Mouse (Mus musculus): ENCODE data around the gene Gtf2h3. TPM values are rescaled to one million over a fixed set of nuclear protein-coding genes. Genes with fewer than 3 reads are reported as not detected.
"Not testable (repeated sequence)": the region's sequence is repeated elsewhere in the genome, so short reads cannot be mapped to it uniquely, and the experiment has no call there.

The Gtf2h3 gene
- polyA plus RNA-seq, 1 experiment from 2014 or later = 45.3 TPM

GRCm38 (mm10) chr5:124575467-124575866 is 3.5 kb upstream of the Gtf2h3 start:
- Histone ChIP-seq H3K4me2 (no peak overlapping the region), H3K27ac (ENCODE audit: poor library complexity, severe bottlenecking) (no peak overlapping the region), H3K4me3 (no peak overlapping the region), H3K9ac (no peak overlapping the region), H3K36me3 (peaks cover 71% of the 10 kb centered on the region), H3K4me1 (replicated peaks) (peaks cover 19% of the 10 kb centered on the region), H3K9me3 (replicated peaks) (no peaks in the 10 kb centered on the region), H3K27me3 (replicated peaks) (no peaks in the 10 kb centered on the region)
- ATAC-seq (ENCODE audit: insufficient number of reproducible peaks, low FRiP score) = no peak
- 87% methylated on average over 7 of the region's 7 CpGs for WGBS

GRCm38 (mm10) chr5:124582515-124582914 is 3.6 kb downstream of the Gtf2h3 start:
- no peaks in the 10 kb centered on the region for H3K27me3 ChIP-seq (replicated peaks)
- no peak for ATAC-seq (ENCODE audit: insufficient number of reproducible peaks, low FRiP score)
- H3K27ac ChIP-seq (ENCODE audit: poor library complexity, severe bottlenecking) = no peak overlapping the region
- H3K4me2 ChIP-seq = no peak overlapping the region
- peaks cover 22% of the 10 kb centered on the region for H3K4me1 ChIP-seq (replicated peaks)
- 92% methylated on average over 5 of the region's 5 CpGs for WGBS
- no peak overlapping the region for H3K9ac ChIP-seq
- H3K36me3 ChIP-seq = peaks cover 50% of the 10 kb centered on the region
- H3K4me3 ChIP-seq = no peak overlapping the region
- no peaks in the 10 kb centered on the region for H3K9me3 ChIP-seq (replicated peaks)

GRCm38 (mm10) chr5:124592768-124593167 is 13.8 kb downstream of the Gtf2h3 start:
- peaks cover 84% of the 10 kb centered on the region for H3K36me3 ChIP-seq
- no peak overlapping the region for H3K9ac ChIP-seq
- H3K4me3 ChIP-seq = no peak overlapping the region
- WGBS = 90% methylated on average over 3 of the region's 3 CpGs
- no peak overlapping the region for H3K27ac ChIP-seq (ENCODE audit: poor library complexity, severe bottlenecking)
- H3K4me2 ChIP-seq = no peak overlapping the region
- no peak for ATAC-seq (ENCODE audit: insufficient number of reproducible peaks, low FRiP score)
- no peaks in the 10 kb centered on the region for H3K27me3 ChIP-seq (replicated peaks)
- no peaks in the 10 kb centered on the region for H3K4me1 ChIP-seq (replicated peaks)
- H3K9me3 ChIP-seq (replicated peaks) = no peaks in the 10 kb centered on the region

GRCm38 (mm10) chr5:124598224-124599174 is 19.6 kb downstream of the Gtf2h3 start:
- no peaks in the 10 kb centered on the region for H3K9me3 ChIP-seq (replicated peaks)
- peak; percentile 99 for ATAC-seq (ENCODE audit: insufficient number of reproducible peaks, low FRiP score)
- H3K27me3 ChIP-seq (replicated peaks) = no peaks in the 10 kb centered on the region
- H3K9ac ChIP-seq = peak overlapping the region; percentile 76
- H3K36me3 ChIP-seq = peaks cover 37% of the 10 kb centered on the region
- 6% methylated on average over 30 of the region's 30 CpGs for WGBS
- no peak overlapping the region for H3K27ac ChIP-seq (ENCODE audit: poor library complexity, severe bottlenecking)
- peak overlapping the region; percentile 87 for H3K4me2 ChIP-seq
- peak overlapping the region; percentile 86 for H3K4me3 ChIP-seq
- H3K4me1 ChIP-seq (replicated peaks) = peaks cover 5% of the 10 kb centered on the region

GRCm38 (mm10) chr5:124599726-124600125 is 20.8 kb downstream of the Gtf2h3 start:
- H3K4me3 ChIP-seq; H3K27me3 ChIP-seq (replicated peaks); H3K9ac ChIP-seq; H3K9me3 ChIP-seq (replicated peaks); ATAC-seq (ENCODE audit: insufficient number of reproducible peaks, low FRiP score); H3K4me1 ChIP-seq (replicated peaks); H3K4me2 ChIP-seq; H3K27ac ChIP-seq (ENCODE audit: poor library complexity, severe bottlenecking): not testable (repeated sequence)
- 45% methylated on average over 8 of the region's 8 CpGs for WGBS
- peaks cover 24% of the 10 kb centered on the region for H3K36me3 ChIP-seq

GRCm38 (mm10) chr5:124602349-124602748 is 23.4 kb downstream of the Gtf2h3 start:
- peaks cover 5% of the 10 kb centered on the region for H3K4me1 ChIP-seq (replicated peaks)
- H3K4me2 ChIP-seq = no peak overlapping the region
- peaks cover under 1% of the 10 kb centered on the region; the same call in 1 of the 2 replicates for H3K36me3 ChIP-seq
- H3K9ac ChIP-seq = no peak overlapping the region
- H3K9me3 ChIP-seq (replicated peaks) = no peaks in the 10 kb centered on the region
- H3K4me3 ChIP-seq = no peak overlapping the region
- no peak for ATAC-seq (ENCODE audit: insufficient number of reproducible peaks, low FRiP score)
- 63% methylated on average over 5 of the region's 5 CpGs for WGBS
- no peaks in the 10 kb centered on the region for H3K27me3 ChIP-seq (replicated peaks)
- no peak overlapping the region for H3K27ac ChIP-seq (ENCODE audit: poor library complexity, severe bottlenecking)

- H3K4me3 ChIP-seq = no peak overlapping the region
- no peak overlapping the region for H3K27ac ChIP-seq (ENCODE audit: poor library complexity, severe bottlenecking)
- H3K9me3 ChIP-seq (replicated peaks) = no peaks in the 10 kb centered on the region
- 63% methylated on average over 4 of the region's 4 CpGs for WGBS
- ATAC-seq (ENCODE audit: insufficient number of reproducible peaks, low FRiP score) = no peak
- H3K9ac ChIP-seq = no peak overlapping the region
- H3K4me2 ChIP-seq = no peak overlapping the region
- no peaks in the 10 kb centered on the region for H3K36me3 ChIP-seq
- H3K4me1 ChIP-seq (replicated peaks) = peaks cover under 1% of the 10 kb centered on the region; the same call in 1 of the 2 replicates
- H3K27me3 ChIP-seq (replicated peaks) = no peaks in the 10 kb centered on the region
Measured at GRCm38 (mm10) chr5:124604296-124604695, 25.4 kb downstream of the Gtf2h3 start.

- Histone ChIP-seq H3K9ac (no peak overlapping the region), H3K27me3 (replicated peaks) (no peaks in the 10 kb centered on the region), H3K36me3 (no peaks in the 10 kb centered on the region), H3K4me2 (no peak overlapping the region), H3K27ac (ENCODE audit: poor library complexity, severe bottlenecking) (no peak overlapping the region), H3K4me1 (replicated peaks) (no peaks in the 10 kb centered on the region), H3K9me3 (replicated peaks) (no peaks in the 10 kb centered on the region), H3K4me3 (no peak overlapping the region)
- WGBS = 81% methylated on average over 17 of the region's 17 CpGs
- no peak for ATAC-seq (ENCODE audit: insufficient number of reproducible peaks, low FRiP score)
Measured at GRCm38 (mm10) chr5:124605041-124605622, 26.2 kb downstream of the Gtf2h3 start.

GRCm38 (mm10) chr5:124610965-124611364 is 32.0 kb downstream of the Gtf2h3 start:
- Histone ChIP-seq H3K36me3 (peaks cover 8% of the 10 kb centered on the region; the same call in 1 of the 2 replicates), H3K9me3 (replicated peaks) (no peaks in the 10 kb centered on the region), H3K4me3 (no peak overlapping the region), H3K4me2 (no peak overlapping the region), H3K9ac (no peak overlapping the region), H3K27me3 (replicated peaks) (no peaks in the 10 kb centered on the region), H3K4me1 (replicated peaks) (no peaks in the 10 kb centered on the region), H3K27ac (ENCODE audit: poor library complexity, severe bottlenecking) (no peak overlapping the region)
- 71% methylated on average over 10 of the region's 10 CpGs for WGBS
- no peak for ATAC-seq (ENCODE audit: insufficient number of reproducible peaks, low FRiP score)

- Histone ChIP-seq H3K36me3 (peaks cover 11% of the 10 kb centered on the region; the same call in 1 of the 2 replicates), H3K4me3 (no peak overlapping the region), H3K9ac (no peak overlapping the region), H3K27me3 (replicated peaks) (no peaks in the 10 kb centered on the region), H3K9me3 (replicated peaks) (no peaks in the 10 kb centered on the region), H3K4me2 (no peak overlapping the region), H3K4me1 (replicated peaks) (no peaks in the 10 kb centered on the region), H3K27ac (ENCODE audit: poor library complexity, severe bottlenecking) (no peak overlapping the region)
- ATAC-seq (ENCODE audit: insufficient number of reproducible peaks, low FRiP score) = peak; percentile 18; the same call in 1 of the 2 replicates
- WGBS = 73% methylated on average over 11 of the region's 11 CpGs
Measured at GRCm38 (mm10) chr5:124614709-124615108, 35.8 kb downstream of the Gtf2h3 start.

GRCm38 (mm10) chr5:124618711-124619110 is 39.8 kb downstream of the Gtf2h3 start:
- H3K27ac ChIP-seq (ENCODE audit: poor library complexity, severe bottlenecking) = no peak overlapping the region
- no peak overlapping the region for H3K4me3 ChIP-seq
- no peak overlapping the region for H3K4me2 ChIP-seq
- 71% methylated on average over 10 of the region's 10 CpGs for WGBS
- H3K36me3 ChIP-seq = peaks cover 3% of the 10 kb centered on the region; the same call in 1 of the 2 replicates
- ATAC-seq (ENCODE audit: insufficient number of reproducible peaks, low FRiP score) = no peak
- H3K4me1 ChIP-seq (replicated peaks) = no peaks in the 10 kb centered on the region
- no peaks in the 10 kb centered on the region for H3K9me3 ChIP-seq (replicated peaks)
- no peak overlapping the region; the same call in 1 of the 2 replicates for H3K9ac ChIP-seq
- no peaks in the 10 kb centered on the region for H3K27me3 ChIP-seq (replicated peaks)

Measured in heart, embryonic 12.5 days (tissue).